Mouse (Mus musculus) forebrain, postnatal 0 days (tissue): ENCODE data around the gene Preb. TPM values are rescaled to one million over a fixed set of nuclear protein-coding genes. Genes with fewer than 3 reads are reported as not detected.

Experiments
- ATAC-seq: fragments of 200-750 bp; cut with Nextera tagmentation; 2 replicates; pipeline ENCODE4 v1.8.0; 2017; ENCODE audit warnings: mild to moderate bottlenecking, moderate library complexity
- DNase-seq: peaks from one replicate; pipeline ENCODE4 v3.0.0-alpha.2; 2015
- H3K27ac ChIP-seq: fragments of 300-500 bp; sonication (generic); 2 replicates; pipeline ENCODE4 v1.5.1; 2014; ENCODE audit warnings: low read depth, mild to moderate bottlenecking, antibody characterized with exemption, low read length, moderate library complexity, mixed read lengths
- H3K27me3 ChIP-seq: fragments of 300-500 bp; sonication (generic); 2 replicates; pipeline ENCODE4 v1.6.1; 2014; ENCODE audit warnings: mild to moderate bottlenecking, low read length, mixed read lengths; ENCODE audit not compliant: insufficient read depth
- H3K36me3 ChIP-seq: fragments of 300-500 bp; sonication (generic); 2 replicates; pipeline ENCODE4 v1.6.1; 2014; ENCODE audit warnings: mild to moderate bottlenecking, moderate library complexity; ENCODE audit not compliant: insufficient read depth
- H3K4me1 ChIP-seq: fragments of 300-500 bp; sonication (generic); 2 replicates; pipeline ENCODE4 v1.6.1; 2014; ENCODE audit warnings: antibody characterized with exemption; ENCODE audit not compliant: insufficient read depth
- H3K4me2 ChIP-seq: fragments of 300-500 bp; sonication (generic); 2 replicates; pipeline ENCODE4 v1.6.1; 2014; ENCODE audit warnings: low read depth, mild to moderate bottlenecking, moderate library complexity
- H3K4me3 ChIP-seq: fragments of 300-500 bp; sonication (generic); 2 replicates; pipeline ENCODE4 v1.5.1; 2014; ENCODE audit warnings: low read depth, low read length, mixed read lengths
- H3K9ac ChIP-seq: fragments of 300-500 bp; sonication (generic); 2 replicates; pipeline ENCODE4 v1.6.1; 2014; ENCODE audit warnings: mild to moderate bottlenecking
- H3K9me3 ChIP-seq: fragments of 300-500 bp; sonication (generic); 2 replicates; pipeline ENCODE4 v1.6.1; 2016; ENCODE audit warnings: low read length
- CTCF ChIP-seq: sonication (generic); IDR thresholded peaks from 2 replicates; pipeline ENCODE4 v1.5.1; 2016; ENCODE audit warnings: antibody characterized with exemption, control low read depth, low read depth
- WGBS: fragments of 180-500 bp; shearing (Covaris S2); extraction: QIAGEN DNeasy Blood & Tissue Kit; methylation state at CpG from one replicate; pipeline ENCODE4 v1.1.7; 2014; 5-methylcytosine and 5-hydroxymethylcytosine counted together
- polyA plus RNA-seq: library from polyadenylated mRNA; unstranded; fragments of >200 nt; fragmentation: Nextera tagmentation; extraction: Ambion mirVana; gene quantifications from 2 replicates; pipeline ENCODE4 v1.2.1, GENCODE M21; 2015
- total RNA-seq: library from RNA; depleted of rRNA; stranded (reverse); fragments of >200 nt; gene quantifications from 2 replicates; pipeline ENCODE4 v1.2.3, GENCODE M21; 2014

Preb gene
- total and polyA plus RNA-seq, 2 experiments from 2014 or later: 42.7 to 77.0 TPM

DNA sequence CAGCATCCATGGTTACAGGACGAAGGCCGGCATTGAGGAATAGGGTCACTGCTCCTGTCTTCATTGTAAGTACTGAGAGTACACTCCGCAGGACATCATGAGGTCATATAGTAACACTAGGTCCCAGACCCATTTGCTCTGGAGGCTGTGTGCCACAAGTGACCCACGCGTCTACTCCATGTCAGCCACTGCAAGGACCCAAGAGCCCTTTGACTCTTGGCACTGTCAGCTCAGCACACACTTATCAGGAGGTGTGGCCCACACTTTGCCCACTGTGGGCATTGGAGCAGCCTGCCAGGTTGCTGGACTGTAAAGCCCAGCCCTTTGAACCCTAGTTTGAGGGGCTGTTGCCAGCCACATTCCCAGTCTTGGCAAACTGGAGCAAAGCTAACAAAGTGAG, 34.9 kb downstream of the Preb start:
- Histone ChIP-seq H3K9ac (no peak overlapping the region), H3K9me3 (no peaks in the 10 kb centered on the region), H3K4me1 (0 out of 2 replicates have a peak, but pooled peaks cover 4% of the 10 kb centered on the region), H3K4me2 (no peak overlapping the region), H3K36me3 (no peaks in the 10 kb centered on the region), H3K27ac (no peak overlapping the region), H3K4me3 (no peak overlapping the region), H3K27me3 (no peaks in the 10 kb centered on the region)
- ATAC-seq (no peak), DNase-seq (no peak)
- WGBS: 95% methylated on average over 5 of the region's 5 CpGs
- TF ChIP-seq CTCF: no peak

DNA sequence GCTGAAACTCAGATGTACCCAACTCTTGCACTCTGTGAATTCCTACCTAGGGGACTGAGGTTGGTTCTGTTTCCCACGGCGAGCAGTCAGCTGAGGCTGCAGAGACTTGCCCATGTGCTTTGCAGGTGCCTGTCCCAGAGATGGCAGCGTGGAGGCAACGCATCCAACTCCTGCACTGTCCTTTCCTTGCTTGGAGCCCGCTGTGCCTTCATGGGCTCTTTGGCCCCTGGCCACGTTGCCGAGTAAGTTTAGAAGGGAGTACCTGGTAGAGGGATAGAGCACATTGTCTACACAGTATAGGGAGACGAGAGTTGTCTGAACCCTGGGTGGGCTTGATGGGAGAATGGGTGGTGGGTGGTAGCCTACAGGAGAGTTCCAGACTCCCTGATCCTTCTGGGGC, 35.5 kb downstream of the Preb start:
- no peaks in the 10 kb centered on the region for H3K9me3 ChIP-seq
- no peak overlapping the region for H3K27ac ChIP-seq
- 0 out of 2 replicates have a peak, but pooled peaks cover 4% of the 10 kb centered on the region for H3K4me1 ChIP-seq
- TF ChIP-seq CTCF: no peak
- ATAC-seq (no peak), DNase-seq (no peak)
- H3K9ac ChIP-seq: no peak overlapping the region
- H3K36me3 ChIP-seq: no peaks in the 10 kb centered on the region
- 75% methylated on average over 8 of the region's 8 CpGs for WGBS
- no peak overlapping the region for H3K4me3 ChIP-seq
- no peaks in the 10 kb centered on the region for H3K27me3 ChIP-seq
- no peak overlapping the region for H3K4me2 ChIP-seq

DNA sequence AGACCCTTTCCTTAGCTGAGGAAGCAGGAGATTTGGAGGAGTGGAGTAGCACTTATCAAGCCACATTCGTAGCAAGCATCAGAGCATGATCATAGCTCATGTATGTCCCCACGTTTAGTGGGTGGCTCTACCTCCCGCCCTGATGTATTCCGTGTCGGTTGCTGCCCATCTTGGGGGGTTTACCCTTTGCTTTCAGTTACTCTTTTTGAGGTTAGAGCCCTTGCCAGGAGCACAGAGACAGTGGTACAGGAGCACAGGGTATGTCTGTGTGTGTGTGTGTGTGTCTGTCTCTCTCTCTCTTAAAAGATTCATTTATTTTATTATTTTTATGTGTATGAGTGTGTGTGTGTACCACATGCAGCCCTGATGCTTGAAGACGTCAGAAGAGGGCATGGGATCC, 37.0 kb downstream of the Preb start:
- H3K4me1 ChIP-seq: 0 out of 2 replicates have a peak, but pooled peaks cover 4% of the 10 kb centered on the region
- no peak overlapping the region for H3K27ac ChIP-seq
- H3K36me3 ChIP-seq: no peaks in the 10 kb centered on the region
- H3K9ac ChIP-seq: no peak overlapping the region
- no peaks in the 10 kb centered on the region for H3K9me3 ChIP-seq
- no peak overlapping the region for H3K4me2 ChIP-seq
- no peak overlapping the region for H3K4me3 ChIP-seq
- WGBS: 90% methylated on average over 6 of the region's 6 CpGs
- no peaks in the 10 kb centered on the region for H3K27me3 ChIP-seq
- ATAC-seq (no peak), DNase-seq (no peak)
- TF ChIP-seq CTCF: no peak

DNA sequence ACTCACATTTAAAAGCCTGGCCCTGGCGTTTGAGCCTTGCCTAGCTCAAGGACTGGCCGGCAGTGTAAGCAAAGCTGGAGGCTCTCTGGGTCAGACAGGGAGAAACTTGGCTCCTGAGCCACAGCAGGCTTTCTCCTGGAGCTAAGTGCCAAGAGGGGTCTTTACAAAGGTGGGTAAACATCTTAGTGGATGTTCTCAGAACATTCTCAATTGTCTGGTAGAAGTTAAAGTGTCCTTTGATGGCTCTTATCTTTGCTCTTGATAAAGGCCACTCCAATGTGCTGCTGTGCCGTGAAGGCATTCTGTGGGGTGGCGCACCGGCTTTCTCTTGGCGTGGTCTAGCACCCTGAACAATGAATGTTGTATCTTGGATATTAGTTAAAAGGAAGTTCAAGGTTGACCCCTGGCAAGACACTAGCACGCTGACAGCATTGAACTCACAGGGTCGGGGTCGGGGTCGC, 37.5 kb downstream of the Preb start:
- Histone ChIP-seq H3K9ac (no peak overlapping the region), H3K9me3 (no peaks in the 10 kb centered on the region), H3K4me1 (0 out of 2 replicates have a peak, but pooled peaks cover 4% of the 10 kb centered on the region), H3K4me2 (peak overlapping the region; percentile 93), H3K36me3 (no peaks in the 10 kb centered on the region), H3K4me3 (no peak overlapping the region; the same call in 1 of the 2 replicates), H3K27ac (no peak overlapping the region), H3K27me3 (no peaks in the 10 kb centered on the region)
- DNase-seq (no peak), ATAC-seq (no peak)
- TF ChIP-seq CTCF: no peak
- WGBS: 75% methylated on average over 10 of the region's 10 CpGs

DNA sequence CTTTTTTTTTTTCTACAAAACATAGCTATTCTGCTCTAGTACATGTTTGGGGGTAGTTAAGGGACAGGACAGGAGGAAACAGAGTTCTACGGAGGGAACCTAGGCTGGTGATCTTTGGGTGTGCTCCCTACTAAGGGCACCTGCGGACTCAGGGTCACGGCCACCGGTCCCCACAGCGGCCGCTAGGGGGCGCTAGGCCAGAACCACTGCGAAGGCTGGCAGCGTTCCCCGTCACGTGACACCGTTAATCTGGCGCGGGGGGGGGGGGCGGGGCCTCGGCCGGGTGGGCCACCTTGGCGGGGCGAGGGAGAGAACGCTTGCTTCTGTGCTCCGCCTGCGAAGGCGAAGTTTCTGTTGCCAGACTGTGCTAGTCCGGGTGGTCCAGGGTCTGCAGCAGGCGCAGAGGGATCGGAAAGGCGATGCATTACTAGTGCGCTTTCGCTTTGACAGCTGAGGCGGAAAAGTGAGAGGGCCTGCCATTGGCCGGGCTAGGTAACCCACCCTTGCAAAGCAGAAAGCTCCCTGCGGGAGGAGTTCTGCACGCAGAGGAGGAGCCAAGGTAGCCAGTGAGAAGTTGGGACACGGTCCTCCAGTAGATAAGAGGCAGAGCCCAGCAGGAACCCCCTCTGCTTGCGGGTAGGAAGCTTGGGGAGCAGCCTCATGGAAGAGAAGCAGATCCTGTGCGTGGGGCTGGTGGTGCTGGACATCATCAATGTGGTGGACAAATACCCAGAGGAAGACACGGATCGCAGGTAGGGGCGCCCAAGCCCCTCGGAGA, 38.7 kb downstream of the Preb start, which contains the start of gene Khk:
Khk (plus strand) TSS at position 176 of the 778 bp plus-strand sequence.
- peak within 1 kb of the TSS; percentile 54 for H3K4me3 ChIP-seq
- ATAC-seq (peak; percentile 85), DNase-seq (peak; percentile 93)
- H3K4me2 ChIP-seq: peak within 1 kb of the TSS; percentile 93
- peak within 1 kb of the TSS; percentile 59 for H3K27ac ChIP-seq
- H3K36me3 ChIP-seq: no peaks in the 10 kb centered on the region
- no peaks in the 10 kb centered on the region for H3K9me3 ChIP-seq
- H3K27me3 ChIP-seq: no peaks in the 10 kb centered on the region
- H3K4me1 ChIP-seq: 0 out of 2 replicates have a peak, but pooled peaks cover 4% of the 10 kb centered on the region
- WGBS: 2% methylated on average over 37 of the region's 40 CpGs
- peak within 1 kb of the TSS; percentile 45 for H3K9ac ChIP-seq
- TF ChIP-seq CTCF: peak; percentile 91

DNA sequence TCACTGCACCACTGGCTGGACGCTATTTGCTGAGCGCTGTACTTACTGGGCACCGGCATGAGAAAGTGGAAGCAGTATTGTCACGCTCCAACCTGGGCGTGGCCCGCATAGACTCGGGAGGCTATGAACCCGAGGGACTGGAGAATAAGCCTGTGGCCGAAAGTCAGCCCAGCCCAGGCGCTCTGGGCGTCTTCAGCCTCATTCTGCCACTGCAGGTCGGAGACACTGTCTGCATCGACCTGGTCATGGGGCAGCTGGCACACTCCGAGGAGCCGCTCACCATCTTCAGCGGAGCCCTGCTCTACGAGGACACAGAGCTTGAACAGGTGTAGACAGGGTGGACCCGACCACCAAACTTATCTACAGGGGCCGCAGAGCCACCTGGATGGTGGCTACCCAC, 39.5 kb downstream of the Preb start:
- H3K9me3 ChIP-seq: no peaks in the 10 kb centered on the region
- H3K4me1 ChIP-seq: 0 out of 2 replicates have a peak, but pooled peaks cover 4% of the 10 kb centered on the region
- no peaks in the 10 kb centered on the region for H3K27me3 ChIP-seq
- no peak overlapping the region for H3K27ac ChIP-seq
- H3K4me2 ChIP-seq: no peak overlapping the region
- ATAC-seq (no peak), DNase-seq (no peak)
- H3K9ac ChIP-seq: no peak overlapping the region
- 62% methylated on average over 19 of the region's 19 CpGs for WGBS
- no peaks in the 10 kb centered on the region for H3K36me3 ChIP-seq
- no peak for TF ChIP-seq CTCF
- H3K4me3 ChIP-seq: no peak overlapping the region
